Mouse (Mus musculus) liver, embryonic 14.5 days (tissue): ENCODE measurements around the gene Exoc4.
A peak's percentile ranks its signal among the peaks of the same experiment; 100 is the strongest.

Experiments used
- CTCF ChIP-seq: IDR thresholded peaks from 2 replicates; pipeline ENCODE4 v1.5.1; 2016; ENCODE audit warnings: antibody characterized with exemption, low read depth, control low read depth
- EP300 ChIP-seq: IDR thresholded peaks from 2 replicates; pipeline ENCODE4 v1.6.1; 2016; ENCODE audit warnings: antibody characterized with exemption, low read depth

GRCm38 (mm10) chr6:33466168-33466839 is 217.4 kb downstream of the Exoc4 start:
- no peak for TF ChIP-seq CTCF
- TF ChIP-seq EP300 = peak; percentile 82
